Mouse (Mus musculus) E14TG2a.4 (cell line): ENCODE data around the gene Nedd4.

Experiments used
- NANOG ChIP-seq: IDR thresholded peaks from 2 replicates; pipeline ENCODE4 v1.6.1; 2014; ENCODE audit warnings: borderline replicate concordance, low read length, mixed read lengths
- POU5F1 ChIP-seq: IDR thresholded peaks from 2 replicates; pipeline ENCODE4 v1.6.1; 2014; ENCODE audit warnings: low read length, borderline replicate concordance

GRCm38 (mm10) chr9:72683268-72683667, 21.1 kb downstream of the Nedd4 start:
- TF ChIP-seq POU5F1 (no peak), NANOG (no peak)
